In the genomic region with DNA sequence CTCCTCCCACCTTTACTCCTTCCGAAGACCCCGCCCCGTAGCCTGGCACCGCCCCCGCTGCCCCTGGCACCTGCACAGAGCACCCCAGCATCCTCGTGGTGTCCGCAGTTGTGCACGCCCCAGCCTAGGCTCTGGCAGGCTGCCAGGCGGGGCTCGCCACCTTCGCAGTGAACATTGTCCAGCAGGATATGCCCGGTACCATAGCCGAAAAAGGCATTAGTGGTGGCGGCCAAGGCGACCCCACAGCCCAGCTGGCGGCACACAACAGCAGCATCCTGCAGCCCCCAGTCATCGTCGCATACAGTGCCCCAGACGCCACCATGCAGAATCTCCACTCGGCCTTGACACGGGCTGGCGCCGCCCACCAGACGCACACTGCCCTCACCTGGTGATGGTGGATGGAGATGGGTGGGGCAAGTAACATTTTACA, we compare ENCODE assay signal across 9 mouse cellular contexts. TPM values are rescaled to one million over a fixed set of nuclear protein-coding genes. Genes with fewer than 3 reads are reported as not detected.
A peak's percentile ranks its signal among the peaks of the same experiment; 100 is the strongest.
DNase-seq lines count a peak whose midpoint lies in the region; ATAC-seq and TF ChIP-seq lines count a peak whose summit lies in the region.
"Had no signal": no experiment of that assay in that cellular context is flagged by ENCODE, and none has a peak within 500 bp of the region (broad histone marks: within the 10 kb centered on the region; RNA-seq: fewer than 3 reads in every experiment).

No protein-coding gene starts in this region.

- intact Hi-C loops in left cerebral cortex, postnatal 36 days (cut with DNase I): no loop called here
- intact Hi-C loops in gastrocnemius, postnatal 36 days (cut with DNase I): no loop called here

- H3K27ac ChIP-seq in embryonic facial prominence, embryonic 15.5 days (replicated peaks): no peak overlapping the region
- no peak overlapping the region for H3K27ac ChIP-seq in intestine, postnatal 0 days (ENCODE audit: low read depth, low read length)
- H3K27ac ChIP-seq in liver, postnatal 0 days (ENCODE audit: low read depth): no peak overlapping the region

- no peaks in the 10 kb centered on the region for H3K9me3 ChIP-seq in embryonic facial prominence, embryonic 15.5 days (replicated peaks)
- H3K9me3 ChIP-seq in intestine, postnatal 0 days (ENCODE audit: control insufficient read depth): no peaks in the 10 kb centered on the region
- no peaks in the 10 kb centered on the region for H3K9me3 ChIP-seq in liver, postnatal 0 days (ENCODE audit: low read length)

- 11% methylated on average over 24 of the region's 24 CpGs for WGBS in embryonic facial prominence, embryonic 15.5 days
- WGBS in intestine, postnatal 0 days: 5% methylated on average over 24 of the region's 24 CpGs
- WGBS in liver, postnatal 0 days (ENCODE audit: insufficient replicate concordance): 18% methylated on average over 24 of the region's 24 CpGs

- H3K9ac ChIP-seq in embryonic facial prominence, embryonic 15.5 days: no peak overlapping the region; the same call in 1 of the 2 replicates
- H3K9ac ChIP-seq in intestine, postnatal 0 days (ENCODE audit: low read depth, low read length): no peak overlapping the region
- H3K9ac ChIP-seq in liver, postnatal 0 days (replicated peaks): no peak overlapping the region

- ATAC-seq in embryonic facial prominence, embryonic 15.5 days (ENCODE audit: insufficient number of reproducible peaks, low FRiP score, low TSS enrichment, low read depth): no peak
- ATAC-seq in intestine, postnatal 0 days: no peak
- ATAC-seq in liver, postnatal 0 days: no peak

- peaks cover 21% of the 10 kb centered on the region for H3K4me1 ChIP-seq in embryonic facial prominence, embryonic 15.5 days
- H3K4me1 ChIP-seq in intestine, postnatal 0 days (replicated peaks; ENCODE audit: control insufficient read depth, insufficient read depth, low read length): 0 out of 2 replicates have a peak, but pooled peaks cover 7% of the 10 kb centered on the region
- peaks cover 26% of the 10 kb centered on the region for H3K4me1 ChIP-seq in liver, postnatal 0 days (ENCODE audit: insufficient read depth)

- peak; percentile 68 for TF ChIP-seq CTCF in intestine, postnatal 0 days (IDR thresholded peaks at IDR 0.05; ENCODE audit: low read depth)
- TF ChIP-seq CTCF in liver, postnatal 0 days (IDR thresholded peaks at IDR 0.05; ENCODE audit: low read depth): peak; percentile 35; the same call in 1 of the 2 replicates

- TF ChIP-seq EP300 in liver, postnatal 0 days (IDR thresholded peaks at IDR 0.05; ENCODE audit: low read depth): no peak

- H3K36me3 ChIP-seq in embryonic facial prominence, embryonic 15.5 days: no peaks in the 10 kb centered on the region
- no peaks in the 10 kb centered on the region for H3K36me3 ChIP-seq in intestine, postnatal 0 days (ENCODE audit: control insufficient read depth, insufficient read depth)
- H3K36me3 ChIP-seq in liver, postnatal 0 days (replicated peaks; ENCODE audit: insufficient read depth, low read length): no peaks in the 10 kb centered on the region
- no peaks in the 10 kb centered on the region for H3K36me3 ChIP-seq in splenic B cell, adult 2 months (ENCODE audit: control insufficient read depth, insufficient read depth, low read length, poor library complexity, severe bottlenecking)

- peak; percentile 54 for DNase-seq in urinary bladder, adult 2 months (ENCODE audit: low spot score)
- DNase-seq in urinary bladder, adult 18-20 months (ENCODE audit: low spot score in 2 of 2): no peak
- peak; percentile 54 for DNase-seq in liver, postnatal 0 days
- DNase-seq in splenic B cell, adult 2 months (ENCODE audit: low read depth, low spot score): peak; percentile 50
- DNase-seq in left cerebral cortex, postnatal 36 days (ENCODE audit: low spot score in 2 of 2): no peak
- DNase-seq in gastrocnemius, postnatal 36 days: no peak

- peak overlapping the region; percentile 22 for H3K4me3 ChIP-seq in embryonic facial prominence, embryonic 15.5 days (replicated peaks)
- 0 out of 2 replicates have a peak overlapping the region, but pooled peaks have one; percentile 16 for H3K4me3 ChIP-seq in intestine, postnatal 0 days (ENCODE audit: low read depth, low read length)
- no peak overlapping the region for H3K4me3 ChIP-seq in liver, postnatal 0 days (ENCODE audit: low read depth, low read length)
- H3K4me3 ChIP-seq: myocyte had no signal

- H3K4me2 ChIP-seq in embryonic facial prominence, embryonic 15.5 days (replicated peaks): peak overlapping the region; percentile 48
- H3K4me2 ChIP-seq in intestine, postnatal 0 days (replicated peaks; ENCODE audit: low read depth): peak overlapping the region; percentile 64
- H3K4me2 ChIP-seq in liver, postnatal 0 days (ENCODE audit: low read depth, low read length): peak overlapping the region; percentile 22; the same call in 1 of the 2 replicates

- no peaks in the 10 kb centered on the region for H3K27me3 ChIP-seq in embryonic facial prominence, embryonic 15.5 days
- no peaks in the 10 kb centered on the region for H3K27me3 ChIP-seq in intestine, postnatal 0 days (replicated peaks; ENCODE audit: control insufficient read depth, insufficient read depth, low read length)
- H3K27me3 ChIP-seq in liver, postnatal 0 days (ENCODE audit: insufficient read depth, low read length): no peaks in the 10 kb centered on the region
- no peaks in the 10 kb centered on the region for H3K27me3 ChIP-seq in splenic B cell, adult 2 months (ENCODE audit: control insufficient read depth, insufficient read depth, low read length, poor library complexity, severe bottlenecking)

RNA-seq across cellular contexts. Expression of a gene that starts 8.8 kb away (rescaled TPM):
- 3.4 and 4.2 TPM in 2 replicates for polyA plus RNA-seq in urinary bladder, adult 2 months (2012; rRNA removed)
- polyA plus RNA-seq in embryonic facial prominence, embryonic 15.5 days (2015; fragmentation: Nextera tagmentation; extraction: Ambion mirVana): 2.8 and 3.4 TPM in 2 replicates
- 2.2 and 2.4 TPM in 2 replicates for polyA plus RNA-seq in intestine, postnatal 0 days (2015; fragmentation: Nextera tagmentation; extraction: Ambion mirVana)
- 1.7 and 1.9 TPM in 2 replicates for polyA plus RNA-seq in liver, postnatal 0 days (2015; fragmentation: Nextera tagmentation; extraction: Ambion mirVana)
- 1 to 10 TPM; 1.4 TPM for total RNA-seq in left cerebral cortex, postnatal 36 days (2021)
- 1 to 10 TPM in 1 of 2 experiments, under 1 TPM in 1; 0.57 to 1.1 TPM for total RNA-seq in gastrocnemius, postnatal 36 days (2021)

RNA-seq across cellular contexts. Expression of a gene that starts 14.4 kb away (rescaled TPM):
- not detected in 2 replicates for polyA plus RNA-seq in urinary bladder, adult 2 months (2012; rRNA removed)
- 0.40 and 0.83 TPM in 2 replicates for polyA plus RNA-seq in embryonic facial prominence, embryonic 15.5 days (2015; fragmentation: Nextera tagmentation; extraction: Ambion mirVana)
- not detected in 2 replicates for polyA plus RNA-seq in intestine, postnatal 0 days (2015; fragmentation: Nextera tagmentation; extraction: Ambion mirVana)
- not detected in 2 replicates for polyA plus RNA-seq in liver, postnatal 0 days (2015; fragmentation: Nextera tagmentation; extraction: Ambion mirVana)
- total RNA-seq in left cerebral cortex, postnatal 36 days (2021): not detected
- not detected for total RNA-seq in gastrocnemius, postnatal 36 days (2021)

RNA-seq across cellular contexts. Expression of a gene that starts 29.1 kb away (rescaled TPM):
- polyA plus RNA-seq in urinary bladder, adult 2 months (2012; rRNA removed): 16.8 and 17.3 TPM in 2 replicates
- polyA plus RNA-seq in embryonic facial prominence, embryonic 15.5 days (2015; fragmentation: Nextera tagmentation; extraction: Ambion mirVana): 35.0 and 36.5 TPM in 2 replicates
- 10.5 TPM in 2 replicates for polyA plus RNA-seq in intestine, postnatal 0 days (2015; fragmentation: Nextera tagmentation; extraction: Ambion mirVana)
- polyA plus RNA-seq in liver, postnatal 0 days (2015; fragmentation: Nextera tagmentation; extraction: Ambion mirVana): 4.8 and 4.9 TPM in 2 replicates
- total RNA-seq in left cerebral cortex, postnatal 36 days (2021): 1 to 10 TPM; 7.7 to 8.4 TPM
- 1 to 10 TPM; 6.0 to 6.4 TPM for total RNA-seq in gastrocnemius, postnatal 36 days (2021)

RNA-seq across cellular contexts. Expression of a gene that starts 31.1 kb away (rescaled TPM):
- polyA plus RNA-seq in urinary bladder, adult 2 months (2012; rRNA removed): 54.0 and 76.6 TPM in 2 replicates
- 149 and 156 TPM in 2 replicates for polyA plus RNA-seq in embryonic facial prominence, embryonic 15.5 days (2015; fragmentation: Nextera tagmentation; extraction: Ambion mirVana)
- polyA plus RNA-seq in intestine, postnatal 0 days (2015; fragmentation: Nextera tagmentation; extraction: Ambion mirVana): 57.1 and 61.8 TPM in 2 replicates
- 56.7 and 66.8 TPM in 2 replicates for polyA plus RNA-seq in liver, postnatal 0 days (2015; fragmentation: Nextera tagmentation; extraction: Ambion mirVana)
- total RNA-seq in left cerebral cortex, postnatal 36 days (2021): 1,000 to 10,000 TPM; 1,175 to 1,315 TPM
- total RNA-seq in gastrocnemius, postnatal 36 days (2021): 100 to 1,000 TPM; 297 to 301 TPM

Comparison
In these comparisons a context has a peak if more than half of its experiments do, and no peak if none do; other contexts are left out.
1. DNase-seq: peak in urinary bladder, adult 2 months (single experiment), liver, postnatal 0 days (single experiment) and splenic B cell, adult 2 months (single experiment); none in urinary bladder, adult 18-20 months (0 of 2), left cerebral cortex, postnatal 36 days (0 of 2) and gastrocnemius, postnatal 36 days (0 of 2).
2. Peak in every context shown above with its lines, with median percentiles within 50 percentile points of each other: H3K4me2 ChIP-seq.